Mouse (Mus musculus) cerebellum, postnatal 36 days (tissue): ENCODE measurements around the gene Sufu.

ENCODE experiments used
- DNase-seq, 2 experiments: peaks; one replicate each; pipeline ENCODE4 v3.0.0; 2021 to 2022; ENCODE audit warnings: mixed read lengths in 2 of 2

Gene Sufu

GRCm38 (mm10) chr19:46500581-46501341, 104.1 kb downstream of the Sufu start:
- peak; percentile 41 to 63 for DNase-seq

GRCm38 (mm10) chr19:46501401-46502068, 104.8 kb downstream of the Sufu start, which contains the start of gene Trim8:
TSS of gene Trim8 (plus strand) at chr19:46501702.
- DNase-seq: peak; percentile 78

GRCm38 (mm10) chr19:46502069-46502455, 105.4 kb downstream of the Sufu start:
- peak; percentile 69 to 77 for DNase-seq

- DNase-seq: peak; percentile 82 to 85
Measured at GRCm38 (mm10) chr19:46502471-46503166, 105.9 kb downstream of the Sufu start.

GRCm38 (mm10) chr19:46503351-46504084, 106.8 kb downstream of the Sufu start:
- no peak for DNase-seq

GRCm38 (mm10) chr19:46504085-46504552, 107.4 kb downstream of the Sufu start:
- DNase-seq: no peak

GRCm38 (mm10) chr19:46504822-46505417, 108.2 kb downstream of the Sufu start:
- DNase-seq: no peak

GRCm38 (mm10) chr19:46505646-46506371, 109.1 kb downstream of the Sufu start:
- no peak for DNase-seq

GRCm38 (mm10) chr19:46506372-46506717, 109.6 kb downstream of the Sufu start:
- no peak for DNase-seq

GRCm38 (mm10) chr19:46507181-46507581, 110.5 kb downstream of the Sufu start:
- DNase-seq: no peak

- no peak for DNase-seq
Measured at GRCm38 (mm10) chr19:46507806-46508205, 111.1 kb downstream of the Sufu start.

GRCm38 (mm10) chr19:46508738-46509137, 112.0 kb downstream of the Sufu start:
- DNase-seq: no peak

- DNase-seq: no peak
Measured at GRCm38 (mm10) chr19:46509202-46509601, 112.5 kb downstream of the Sufu start.

- DNase-seq: peak in 1 of 2 experiments; percentile 48
Measured at GRCm38 (mm10) chr19:46509736-46510135, 113.0 kb downstream of the Sufu start.

GRCm38 (mm10) chr19:46510401-46510800, 113.7 kb downstream of the Sufu start:
- DNase-seq: no peak

GRCm38 (mm10) chr19:46510824-46511223, 114.1 kb downstream of the Sufu start:
- no peak for DNase-seq

- no peak for DNase-seq
Measured at GRCm38 (mm10) chr19:46511263-46511662, 114.6 kb downstream of the Sufu start.

GRCm38 (mm10) chr19:46514387-46514786, 117.7 kb downstream of the Sufu start:
- DNase-seq: no peak

GRCm38 (mm10) chr19:46515287-46515821, 118.7 kb downstream of the Sufu start:
- DNase-seq: peak; percentile 3 to 7

- DNase-seq: peak in 1 of 2 experiments; percentile 15
Measured at GRCm38 (mm10) chr19:46516667-46517528, 120.2 kb downstream of the Sufu start.
